In the genomic region with DNA sequence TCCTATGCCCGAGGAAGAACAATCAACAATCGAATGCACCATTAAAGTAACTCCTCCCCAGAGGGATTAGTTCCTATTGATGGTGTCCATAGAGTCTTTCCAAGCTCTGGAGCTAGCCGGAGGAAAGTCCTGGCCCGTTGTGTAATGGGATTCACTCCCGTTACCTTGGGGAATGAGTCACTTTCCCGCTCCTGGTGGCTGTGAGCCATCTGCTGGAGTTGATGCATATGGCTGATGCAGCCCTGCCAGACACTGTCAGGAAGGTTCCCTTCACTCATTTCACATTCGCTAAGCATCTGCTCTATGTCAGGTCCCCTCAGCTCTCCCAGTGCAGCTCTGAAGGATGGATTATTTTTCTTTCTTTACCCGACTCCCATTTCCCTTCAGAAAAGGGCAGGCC, we compare ENCODE assay signal across 9 mouse cellular contexts. TPM values are rescaled to one million over a fixed set of nuclear protein-coding genes. Genes with fewer than 3 reads are reported as not detected.
A peak's percentile ranks its signal among the peaks of the same experiment; 100 is the strongest.
DNase-seq lines count a peak whose midpoint lies in the region; ATAC-seq and TF ChIP-seq lines count a peak whose summit lies in the region.
"Had no signal": no experiment of that assay in that cellular context is flagged by ENCODE, and none has a peak within 500 bp of the region (broad histone marks: within the 10 kb centered on the region; RNA-seq: fewer than 3 reads in every experiment).

No protein-coding gene starts in this region.

- H3K79me3 ChIP-seq in C2C12 (ENCODE audit: low read depth) = peaks cover 4% of the 10 kb centered on the region

- no peak overlapping the region for H3K4me3 ChIP-seq in hindbrain, embryonic 11.5 days (ENCODE audit: low read depth, low read length)
- no peak overlapping the region for H3K4me3 ChIP-seq in hindbrain, embryonic 10.5 days
- H3K4me3 ChIP-seq in C2C12 (ENCODE audit: insufficient read depth, poor library complexity, severe bottlenecking) = no peak overlapping the region
- H3K4me3 ChIP-seq in gastrocnemius, adult 2 months = no peak overlapping the region
- H3K4me3 ChIP-seq: erythroblast, embryonic 14.5 days had no signal

- H3K27ac ChIP-seq in hindbrain, embryonic 11.5 days (ENCODE audit: low read depth, low read length) = no peak overlapping the region
- no peak overlapping the region for H3K27ac ChIP-seq in hindbrain, embryonic 10.5 days
- H3K27ac ChIP-seq in gastrocnemius, adult 2 months = no peak overlapping the region

- peak; percentile 7 for DNase-seq in hindbrain, embryonic 11.5 days (ENCODE audit: low spot score)
- DNase-seq in hindbrain, embryonic 10.5 days (ENCODE audit: low spot score) = no peak
- peak; percentile 86 for DNase-seq in adrenal gland, postnatal 14 days
- DNase-seq in layer of hippocampus, adult 8-10 months (ENCODE audit: low spot score in 2 of 2) = peak; percentile 41 to 65
- DNase-seq in gastrocnemius, adult 2 months = no peak
- no peak for DNase-seq in ovary, postnatal 36 days (ENCODE audit: low spot score)

- H3K36me3 ChIP-seq in hindbrain, embryonic 11.5 days (ENCODE audit: control insufficient read depth, insufficient read depth, low read length) = no peaks in the 10 kb centered on the region
- H3K36me3 ChIP-seq in hindbrain, embryonic 10.5 days = no peaks in the 10 kb centered on the region
- no peaks in the 10 kb centered on the region for H3K36me3 ChIP-seq in C2C12 (ENCODE audit: control insufficient read depth, insufficient read depth)

- no peaks in the 10 kb centered on the region for H3K9me3 ChIP-seq in hindbrain, embryonic 11.5 days (ENCODE audit: control insufficient read depth, low read length)
- no peaks in the 10 kb centered on the region for H3K9me3 ChIP-seq in hindbrain, embryonic 10.5 days

- H3K4me2 ChIP-seq in hindbrain, embryonic 11.5 days (replicated peaks; ENCODE audit: low read depth, low read length) = no peak overlapping the region

- peak; percentile 13 for TF ChIP-seq CTCF in C2C12 (IDR thresholded peaks at IDR 0.05; ENCODE audit: control insufficient read depth, insufficient read depth, insufficient read length)
- TF ChIP-seq CTCF in gastrocnemius, adult 2 months (IDR thresholded peaks at IDR 0.05) = no peak

- no peak overlapping the region for H3ac ChIP-seq in C2C12 (ENCODE audit: control insufficient read depth, insufficient read length, low read depth)

- H3K79me2 ChIP-seq in C2C12 (ENCODE audit: control insufficient read depth, insufficient read depth) = peaks cover 19% of the 10 kb centered on the region

- H3K9ac ChIP-seq in hindbrain, embryonic 11.5 days (ENCODE audit: low read depth, low read length) = no peak overlapping the region

- H3K4me1 ChIP-seq in hindbrain, embryonic 11.5 days (replicated peaks; ENCODE audit: control insufficient read depth, insufficient read depth, low read length) = peaks cover 2% of the 10 kb centered on the region; the same call in 1 of the 2 replicates
- H3K4me1 ChIP-seq in hindbrain, embryonic 10.5 days (replicated peaks) = peaks cover 30% of the 10 kb centered on the region

- intact Hi-C loops in gastrocnemius, adult 2 months (cut with DNase I) = loop anchor here (10.0 kb wide), 1 partner anchor 405 kb away; the partner anchor contains the start of genes Ccdc142, Gm42688 and Mrpl53

- 53% methylated on average over 8 of the region's 8 CpGs for WGBS in hindbrain, embryonic 11.5 days
- WGBS in hindbrain, embryonic 10.5 days = 48% methylated on average over 8 of the region's 8 CpGs

- H3K27me3 ChIP-seq in hindbrain, embryonic 11.5 days (ENCODE audit: control insufficient read depth, insufficient read depth, low read length) = no peaks in the 10 kb centered on the region
- H3K27me3 ChIP-seq in hindbrain, embryonic 10.5 days (ENCODE audit: insufficient read depth, poor library complexity, severe bottlenecking) = no peaks in the 10 kb centered on the region
- H3K27me3 ChIP-seq in C2C12 (ENCODE audit: control insufficient read depth, insufficient read depth, insufficient read length) = no peaks in the 10 kb centered on the region

- ATAC-seq in hindbrain, embryonic 11.5 days (ENCODE audit: low FRiP score) = no peak
- no peak for ATAC-seq in activated CD4-positive, CD25-positive, alpha-beta regulatory T cell, adult 4 months

TF ChIP-seq in C2C12, 6 proteins besides CTCF, POLR2A, EP300 and RAD21:
- no peak for TF ChIP-seq MAX (IDR thresholded peaks at IDR 0.05)
- TF ChIP-seq CEBPB (IDR thresholded peaks at IDR 0.05; ENCODE audit: low read depth) = peak; percentile 16

RNA-seq across cellular contexts. Expression of gene Dguok, which starts 2.7 kb away (rescaled TPM):
- polyA plus RNA-seq in hindbrain, embryonic 11.5 days (2014; fragmentation: Nextera tagmentation; extraction: Ambion mirVana) = 57.0 and 65.7 TPM in 2 replicates
- 61.3 and 68.8 TPM in 2 replicates for polyA plus RNA-seq in hindbrain, embryonic 10.5 days (2016; fragmentation: Nextera tagmentation; extraction: Ambion mirVana)
- polyA plus RNA-seq in C2C12 (2012; fragmentation: generic; extraction: Trizol) = 27.6 TPM
- 45.2 and 46.6 TPM in 2 replicates for total RNA-seq in adrenal gland, postnatal 14 days (2021)
- total RNA-seq in layer of hippocampus, adult 8-10 months (2022) = 10 to 100 TPM; 32.7 to 37.0 (median 35.8) TPM
- polyA plus RNA-seq in activated CD4-positive, CD25-positive, alpha-beta regulatory T cell, adult 4 months (2017; shearing (Covaris generic)) = 10 to 100 TPM; 65.1 to 79.0 TPM
- total RNA-seq in gastrocnemius, adult 2 months (2021) = 10 to 100 TPM; 17.8 to 20.6 TPM

RNA-seq across cellular contexts. Expression of gene Actg2, which starts 26.6 kb away (rescaled TPM):
- 1.4 and 2.2 TPM in 2 replicates for polyA plus RNA-seq in hindbrain, embryonic 11.5 days (2014; fragmentation: Nextera tagmentation; extraction: Ambion mirVana)
- 0.92 and 2.1 TPM in 2 replicates for polyA plus RNA-seq in hindbrain, embryonic 10.5 days (2016; fragmentation: Nextera tagmentation; extraction: Ambion mirVana)
- polyA plus RNA-seq in C2C12 (2012; fragmentation: generic; extraction: Trizol) = 341 TPM
- total RNA-seq in adrenal gland, postnatal 14 days (2021) = 2.0 and 5.0 TPM in 2 replicates
- not detected for total RNA-seq in layer of hippocampus, adult 8-10 months (2022)
- polyA plus RNA-seq in activated CD4-positive, CD25-positive, alpha-beta regulatory T cell, adult 4 months (2017; shearing (Covaris generic)) = 10 to 100 TPM; 36.5 to 47.4 TPM
- under 1 TPM; 0.31 to 0.47 TPM for total RNA-seq in gastrocnemius, adult 2 months (2021)
- polyA plus RNA-seq: erythroblast, embryonic 14.5 days had no signal

RNA-seq across cellular contexts. Expression of gene Tet3, which starts 50.6 kb away (rescaled TPM):
- polyA plus RNA-seq in hindbrain, embryonic 11.5 days (2014; fragmentation: Nextera tagmentation; extraction: Ambion mirVana) = 45.3 and 55.6 TPM in 2 replicates
- 51.1 and 56.5 TPM in 2 replicates for polyA plus RNA-seq in hindbrain, embryonic 10.5 days (2016; fragmentation: Nextera tagmentation; extraction: Ambion mirVana)
- 6.0 TPM for polyA plus RNA-seq in C2C12 (2012; fragmentation: generic; extraction: Trizol)
- total RNA-seq in adrenal gland, postnatal 14 days (2021) = 49.9 and 61.8 TPM in 2 replicates
- 10 to 100 TPM; 53.5 to 65.9 (median 58.5) TPM for total RNA-seq in layer of hippocampus, adult 8-10 months (2022)
- 10 to 100 TPM; 17.2 to 23.9 TPM for polyA plus RNA-seq in activated CD4-positive, CD25-positive, alpha-beta regulatory T cell, adult 4 months (2017; shearing (Covaris generic))
- 10 to 100 TPM; 16.4 to 18.0 TPM for total RNA-seq in gastrocnemius, adult 2 months (2021)

Comparison
In these comparisons a context has a peak if more than half of its experiments do, and no peak if none do; other contexts are left out.
1. DNase-seq: peak in hindbrain, embryonic 11.5 days (single experiment), adrenal gland, postnatal 14 days (single experiment) and layer of hippocampus, adult 8-10 months (2 of 2); none in hindbrain, embryonic 10.5 days (single experiment), gastrocnemius, adult 2 months (single experiment) and ovary, postnatal 36 days (single experiment).
2. RNA of gene Actg2, which starts 26.6 kb away (polyA plus RNA-seq): 341 TPM in C2C12 (single experiment) and 36.5 to 47.4 TPM in activated CD4-positive, CD25-positive, alpha-beta regulatory T cell, adult 4 months; 1.4 to 2.2 TPM in hindbrain, embryonic 11.5 days and 0.92 to 2.1 TPM in hindbrain, embryonic 10.5 days; every median in the first group is over 10 times any median in the second.